Mouse (Mus musculus) heart, embryonic 14.5 days (tissue): ENCODE data around the gene Srsf3. TPM values are rescaled to one million over a fixed set of nuclear protein-coding genes. Genes with fewer than 3 reads are reported as not detected.
"Not testable (repeated sequence)": the region's sequence is repeated elsewhere in the genome, so short reads cannot be mapped to it uniquely, and the experiment has no call there.

Source experiments
- ATAC-seq: fragments of 200-750 bp; cut with Nextera tagmentation; 2 replicates; pipeline ENCODE4 v1.8.0; 2017; ENCODE audit warnings: low read depth, moderate TSS enrichment; ENCODE audit not compliant: insufficient number of reproducible peaks, insufficient read depth, low FRiP score
- H3K27ac ChIP-seq, 2 experiments: fragments of 200-500 bp in 1 of 2; fragments of 300-500 bp in 1 of 2; sonication (generic) in 1 of 2; replicated peaks in 1 of 2; 2 replicates each; pipeline ENCODE4 v1.5.1; 2012 to 2014; ENCODE audit warnings: low read depth in 2 of 2, low read length in 2 of 2, control low read depth in 1 of 2, mild to moderate bottlenecking in 1 of 2, mixed read lengths in 1 of 2; ENCODE audit not compliant: control insufficient read depth in 1 of 2, insufficient read depth in 1 of 2
- H3K27me3 ChIP-seq: fragments of 300-500 bp; sonication (generic); 2 replicates; pipeline ENCODE4 v1.6.1; 2014; ENCODE audit warnings: mild to moderate bottlenecking, low read length, control low read depth; ENCODE audit not compliant: control insufficient read depth, insufficient read depth
- H3K36me3 ChIP-seq: fragments of 300-500 bp; sonication (generic); 2 replicates; pipeline ENCODE4 v1.6.1; 2014; ENCODE audit warnings: mild to moderate bottlenecking, control low read depth, low read length, mixed read lengths; ENCODE audit not compliant: control insufficient read depth, insufficient read depth
- H3K4me1 ChIP-seq, 2 experiments: fragments of 200-500 bp in 1 of 2; fragments of 300-500 bp in 1 of 2; sonication (generic) in 1 of 2; 2 replicates each; pipeline ENCODE4 v1.6.1; 2012 to 2014; ENCODE audit warnings: low read length in 2 of 2, control low read depth in 1 of 2, mixed read lengths in 1 of 2; ENCODE audit not compliant: control insufficient read depth in 2 of 2, insufficient read depth in 2 of 2
- H3K4me2 ChIP-seq: fragments of 300-500 bp; sonication (generic); 2 replicates; pipeline ENCODE4 v1.6.1; 2014; ENCODE audit warnings: mild to moderate bottlenecking, low read length
- H3K4me3 ChIP-seq, 2 experiments: fragments of 200-500 bp in 1 of 2; fragments of 300-500 bp in 1 of 2; sonication (generic) in 1 of 2; 2 replicates each; pipeline ENCODE4 v1.5.1; 2012 to 2014; ENCODE audit warnings: low read length in 2 of 2, mild to moderate bottlenecking in 2 of 2, control low read depth in 1 of 2, low read depth in 1 of 2, moderate library complexity in 1 of 2; ENCODE audit not compliant: control insufficient read depth in 1 of 2, insufficient read depth in 1 of 2
- H3K9ac ChIP-seq: fragments of 300-500 bp; sonication (generic); 2 replicates; pipeline ENCODE4 v1.6.1; 2014; ENCODE audit warnings: mild to moderate bottlenecking, low read length
- H3K9me3 ChIP-seq: fragments of 300-500 bp; sonication (generic); 2 replicates; pipeline ENCODE4 v1.6.1; 2016; ENCODE audit warnings: low read length, control low read depth; ENCODE audit not compliant: control insufficient read depth
- WGBS: fragments of 180-500 bp; shearing (Covaris S2); extraction: QIAGEN DNeasy Blood & Tissue Kit; methylation state at CpG from one replicate; pipeline ENCODE4 v1.1.7; 2014; 5-methylcytosine and 5-hydroxymethylcytosine counted together
- polyA plus RNA-seq: library from polyadenylated mRNA; unstranded; fragments of >200 nt; fragmentation: Nextera tagmentation; extraction: Ambion mirVana; gene quantifications from 2 replicates; pipeline ENCODE4 v1.2.1, GENCODE M21; 2014

The Srsf3 gene
- polyA plus RNA-seq, 1 experiment from 2014 or later: 340 TPM

GRCm38 (mm10) chr17:29026652-29027356 is 5.6 kb upstream of the Srsf3 start:
- ATAC-seq: no peak
- 62% methylated on average over 5 of the region's 5 CpGs for WGBS
- H3K27ac ChIP-seq: peak overlapping the region; percentile 46 to 50
- no peaks in the 10 kb centered on the region for H3K27me3 ChIP-seq
- no peak overlapping the region for H3K4me2 ChIP-seq
- H3K36me3 ChIP-seq: no peaks in the 10 kb centered on the region
- H3K4me3 ChIP-seq: no peak overlapping the region
- peaks cover 2 to 6% of the 10 kb centered on the region in 2 experiments; a peak in 1 of 4 replicates for H3K4me1 ChIP-seq
- no peaks in the 10 kb centered on the region for H3K9me3 ChIP-seq
- H3K9ac ChIP-seq: no peak overlapping the region

- Histone ChIP-seq H3K36me3 (0 out of 2 replicates have a peak, but pooled peaks cover 5% of the 10 kb centered on the region), H3K4me3 (no peak overlapping the region), H3K4me1 (peaks cover 0 to under 1% of the 10 kb centered on the region in 2 experiments; a peak in 1 of 4 replicates), H3K9ac (no peak overlapping the region), H3K4me2 (no peak overlapping the region), H3K27ac (no peak overlapping the region), H3K27me3 (no peaks in the 10 kb centered on the region), H3K9me3 (no peaks in the 10 kb centered on the region)
- WGBS: 94% methylated on average over 6 of the region's 6 CpGs
- ATAC-seq: no peak
These were observed 1.9 kb upstream of the Srsf3 start for GRCm38 (mm10) chr17:29030321-29031034.

- ATAC-seq, H3K36me3 ChIP-seq, H3K27me3 ChIP-seq, H3K4me1 ChIP-seq, H3K9me3 ChIP-seq: not testable (repeated sequence)
- H3K27ac ChIP-seq: peak overlapping the region; percentile 95 to 98
- H3K4me3 ChIP-seq: peak overlapping the region in 1 of 2 experiments; percentile 88; a peak in 2 of 4 replicates
- H3K9ac ChIP-seq: peak overlapping the region; percentile 90
- 55% methylated on average over 7 of the region's 7 CpGs for WGBS
- peak overlapping the region; percentile 72 for H3K4me2 ChIP-seq
These were observed 1.2 kb upstream of the Srsf3 start for GRCm38 (mm10) chr17:29031085-29031711.

GRCm38 (mm10) chr17:29031771-29032273 is 606 bp upstream of the Srsf3 start:
- H3K27me3 ChIP-seq: no peaks in the 10 kb centered on the region
- peaks cover 13% of the 10 kb centered on the region for H3K36me3 ChIP-seq
- H3K4me3 ChIP-seq: peak overlapping the region; percentile 58 to 88
- ATAC-seq: no peak
- peak overlapping the region; percentile 72 for H3K4me2 ChIP-seq
- H3K9ac ChIP-seq: peak overlapping the region; percentile 90
- peak overlapping the region; percentile 95 to 98 for H3K27ac ChIP-seq
- no peaks in the 10 kb centered on the region for H3K9me3 ChIP-seq
- WGBS: 2% methylated on average over 26 of the region's 26 CpGs
- peaks cover 0 to 6% of the 10 kb centered on the region in 2 experiments; a peak in 1 of 4 replicates for H3K4me1 ChIP-seq

GRCm38 (mm10) chr17:29033569-29034061 is 1.2 kb downstream of the Srsf3 start:
- Histone ChIP-seq H3K4me3 (peak overlapping the region; percentile 75 to 88), H3K4me2 (peak overlapping the region; percentile 97), H3K4me1 (peaks cover 0 to 11% of the 10 kb centered on the region in 2 experiments; a peak in 2 of 4 replicates), H3K9ac (peak overlapping the region; percentile 90), H3K36me3 (peaks cover 31% of the 10 kb centered on the region), H3K9me3 (no peaks in the 10 kb centered on the region), H3K27ac (peak overlapping the region; percentile 22 to 98; a peak in 3 of 4 replicates), H3K27me3 (no peaks in the 10 kb centered on the region)
- no peak for ATAC-seq
- 0% methylated on average over 6 of the region's 6 CpGs for WGBS

GRCm38 (mm10) chr17:29034264-29034663 is 1.8 kb downstream of the Srsf3 start:
- Histone ChIP-seq H3K36me3 (peaks cover 37% of the 10 kb centered on the region), H3K27me3 (no peaks in the 10 kb centered on the region), H3K9me3 (no peaks in the 10 kb centered on the region), H3K4me3 (peak overlapping the region; percentile 75 to 88; a peak in 3 of 4 replicates), H3K4me1 (peaks cover 0 to 11% of the 10 kb centered on the region in 2 experiments; a peak in 2 of 4 replicates), H3K27ac (peak overlapping the region in 1 of 2 experiments; percentile 98; a peak in 2 of 4 replicates), H3K4me2 (peak overlapping the region; percentile 97), H3K9ac (peak overlapping the region; percentile 90)
- ATAC-seq: no peak

- peaks cover 0 to 11% of the 10 kb centered on the region in 2 experiments; a peak in 3 of 4 replicates for H3K4me1 ChIP-seq
- no peaks in the 10 kb centered on the region for H3K9me3 ChIP-seq
- H3K27ac ChIP-seq: no peak overlapping the region
- 0 out of 2 replicates have a peak overlapping the region, but pooled peaks have one; percentile 6 for H3K9ac ChIP-seq
- peak overlapping the region in 1 of 2 experiments; percentile 88; a peak in 3 of 4 replicates for H3K4me3 ChIP-seq
- peaks cover 50% of the 10 kb centered on the region for H3K36me3 ChIP-seq
- peak overlapping the region; percentile 97 for H3K4me2 ChIP-seq
- no peaks in the 10 kb centered on the region for H3K27me3 ChIP-seq
- no peak for ATAC-seq
These were observed 3.1 kb downstream of the Srsf3 start for GRCm38 (mm10) chr17:29035506-29035905.
